Mouse (Mus musculus) frontal cortex, postnatal 25 days (tissue): Measurements from ENCODE around the gene Ptrhd1.
A peak's percentile ranks its signal among the peaks of the same experiment; 100 is the strongest.
"Not testable (repeated sequence)": the region's sequence is repeated elsewhere in the genome, so short reads cannot be mapped to it uniquely, and the experiment has no call there.

Source experiments
- DNase-seq, 2 experiments: peaks; one replicate each; pipeline ENCODE4 v3.0.0; 2022; ENCODE audit warnings: low spot score in 2 of 2

The Ptrhd1 gene

DNA sequence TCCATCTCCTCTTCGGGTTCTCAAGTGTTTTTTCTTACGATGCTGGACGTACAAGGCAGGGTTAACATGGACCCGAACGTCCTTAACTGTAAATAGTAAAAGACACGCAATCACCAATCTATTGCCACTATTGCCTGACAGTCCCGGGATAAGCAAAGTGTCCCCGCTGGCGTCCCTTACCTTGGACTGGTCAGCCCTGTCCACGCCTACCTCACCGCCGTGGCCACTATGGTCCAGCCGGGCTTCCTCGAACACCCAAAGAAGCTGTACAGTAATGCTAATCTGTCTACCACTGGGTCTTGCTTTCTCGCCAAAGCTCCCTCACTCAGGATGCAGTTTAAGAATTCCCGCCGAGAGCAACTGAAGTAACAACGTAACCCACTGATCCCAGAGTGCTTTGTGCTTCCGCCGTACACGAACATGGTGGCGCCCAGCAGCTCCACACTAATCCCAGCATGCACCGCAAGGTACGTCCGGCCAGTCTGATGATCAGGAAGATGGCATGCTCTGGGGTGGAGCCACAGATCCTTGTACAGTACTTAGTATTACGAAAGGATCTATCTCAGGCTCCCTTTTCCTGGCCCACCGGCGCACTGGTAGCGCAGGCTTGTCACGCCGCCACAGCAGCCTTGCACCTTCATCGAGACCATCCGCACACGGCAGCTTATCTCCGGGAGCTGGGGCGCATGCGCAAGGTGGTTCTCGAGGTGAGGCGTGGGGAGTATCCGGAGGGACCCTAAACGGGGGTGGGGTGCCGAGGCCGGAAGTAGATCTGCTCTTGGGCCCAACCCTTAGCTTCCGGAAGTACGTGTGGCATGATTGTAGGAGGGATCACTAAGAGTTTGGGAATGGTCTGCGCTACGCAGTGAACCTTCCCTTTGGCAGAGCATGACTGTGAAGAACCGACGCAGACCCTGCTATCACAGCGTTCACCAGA lies at the start of gene Ptrhd1, which contains the start of gene Cenpo:
Gene Ptrhd1 (plus strand): TSS at position 456 of the 937 bp plus-strand sequence.
Gene Cenpo (minus strand): TSS at position 723 of the 937 bp plus-strand sequence.
- DNase-seq = peak; percentile 94 to 96

DNA sequence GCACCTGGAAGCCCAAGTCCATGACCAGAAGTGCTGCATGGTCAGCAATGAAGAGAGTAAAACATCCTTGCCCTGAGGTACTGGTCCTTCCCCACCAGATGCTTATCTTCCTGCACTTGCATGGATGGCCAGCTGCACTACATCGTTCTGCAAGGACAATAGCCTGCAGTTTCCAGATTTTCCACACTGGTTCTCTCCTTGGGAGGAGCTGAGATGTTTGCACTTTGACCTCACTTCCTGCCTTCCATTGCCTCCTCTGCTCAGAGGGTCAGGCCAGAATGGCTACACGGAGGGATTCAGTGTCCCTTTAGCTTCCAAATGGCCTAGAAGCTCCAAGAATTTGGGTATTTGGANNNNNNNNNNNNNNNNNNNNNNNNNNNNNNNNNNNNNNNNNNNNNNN lies 49.2 kb upstream of the Ptrhd1 start:
- DNase-seq = no peak

DNA sequence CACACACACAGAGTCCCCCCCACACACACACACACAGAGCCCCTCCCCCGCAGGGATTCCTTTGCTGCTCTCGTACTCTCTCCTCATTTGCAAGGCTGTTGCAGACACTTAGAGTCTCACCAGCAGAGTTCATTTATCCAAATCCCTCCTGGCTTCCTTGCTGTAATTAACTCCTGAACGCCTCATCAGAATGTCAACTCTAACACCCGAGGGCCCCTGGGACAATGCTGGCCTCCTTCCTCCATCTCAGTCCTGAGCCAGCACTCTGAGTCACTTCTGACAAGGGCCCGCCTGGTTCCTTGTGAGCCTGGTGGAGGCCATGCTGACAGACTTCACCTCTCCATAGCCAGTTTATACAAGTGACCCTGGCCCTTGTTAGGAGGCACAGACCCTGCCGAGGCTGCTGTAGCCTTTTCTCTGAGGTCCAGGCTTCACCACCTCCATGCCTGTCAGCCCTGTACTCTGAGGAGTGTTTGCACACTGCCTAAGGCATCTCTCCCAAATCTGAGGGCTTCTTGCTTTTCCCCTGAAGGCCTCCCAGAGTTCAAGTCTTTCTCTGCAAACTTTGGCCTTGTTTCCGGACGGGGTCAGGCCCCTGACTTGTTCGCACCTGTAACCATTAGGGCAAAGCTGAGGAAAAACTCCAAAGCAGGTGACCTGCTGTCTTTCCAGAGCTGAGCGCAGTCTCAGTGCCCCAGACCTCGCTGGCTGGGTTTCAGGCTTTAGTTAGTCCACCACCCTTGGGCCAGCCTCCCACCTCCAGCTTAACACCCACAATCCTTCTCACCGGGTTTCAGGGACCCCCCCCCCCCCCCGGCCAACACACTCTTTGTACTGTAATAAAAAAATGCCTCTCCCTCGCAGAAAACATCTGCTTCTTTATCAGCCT lies 45.4 kb upstream of the Ptrhd1 start:
- no peak for DNase-seq

DNA sequence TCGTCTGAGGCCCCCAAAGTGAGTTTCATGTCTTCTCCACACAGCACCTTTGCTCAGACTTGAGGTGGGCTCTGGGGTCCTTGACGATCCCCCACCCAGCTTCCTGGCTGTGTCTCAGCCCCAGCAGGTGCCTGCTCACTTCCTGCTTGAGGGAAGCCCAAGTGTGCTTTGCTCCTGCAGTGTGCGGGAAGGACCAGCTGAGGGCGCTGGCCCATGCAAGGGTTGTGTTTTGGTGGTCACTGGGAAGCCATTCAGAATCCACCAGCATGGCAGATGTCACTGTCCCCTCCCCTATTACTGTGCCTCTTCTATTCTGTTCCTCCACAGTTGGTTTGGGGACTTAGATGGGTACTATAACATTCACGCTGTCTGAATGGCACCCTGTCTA lies 44.8 kb upstream of the Ptrhd1 start:
- DNase-seq = no peak

DNA sequence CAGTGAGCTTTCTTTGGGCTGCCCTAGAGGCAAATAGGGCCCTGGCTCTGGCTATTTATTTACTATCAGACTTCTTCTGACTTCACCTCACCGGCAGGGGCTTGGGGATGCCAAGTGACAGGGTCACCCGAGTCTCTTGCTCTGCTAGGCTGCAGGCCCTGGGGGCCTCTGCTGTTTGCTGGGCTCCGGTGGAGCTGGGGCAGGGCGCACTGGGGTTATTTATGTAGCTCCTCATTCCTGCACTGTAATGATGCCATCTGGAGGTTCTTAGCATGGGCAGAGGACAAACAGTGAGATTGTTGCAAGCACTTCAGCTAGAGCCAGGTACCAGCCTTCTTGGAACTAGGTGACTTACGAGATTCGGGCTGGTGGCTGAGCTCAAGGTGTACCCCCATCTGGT lies 41.3 kb upstream of the Ptrhd1 start:
- no peak for DNase-seq

DNA sequence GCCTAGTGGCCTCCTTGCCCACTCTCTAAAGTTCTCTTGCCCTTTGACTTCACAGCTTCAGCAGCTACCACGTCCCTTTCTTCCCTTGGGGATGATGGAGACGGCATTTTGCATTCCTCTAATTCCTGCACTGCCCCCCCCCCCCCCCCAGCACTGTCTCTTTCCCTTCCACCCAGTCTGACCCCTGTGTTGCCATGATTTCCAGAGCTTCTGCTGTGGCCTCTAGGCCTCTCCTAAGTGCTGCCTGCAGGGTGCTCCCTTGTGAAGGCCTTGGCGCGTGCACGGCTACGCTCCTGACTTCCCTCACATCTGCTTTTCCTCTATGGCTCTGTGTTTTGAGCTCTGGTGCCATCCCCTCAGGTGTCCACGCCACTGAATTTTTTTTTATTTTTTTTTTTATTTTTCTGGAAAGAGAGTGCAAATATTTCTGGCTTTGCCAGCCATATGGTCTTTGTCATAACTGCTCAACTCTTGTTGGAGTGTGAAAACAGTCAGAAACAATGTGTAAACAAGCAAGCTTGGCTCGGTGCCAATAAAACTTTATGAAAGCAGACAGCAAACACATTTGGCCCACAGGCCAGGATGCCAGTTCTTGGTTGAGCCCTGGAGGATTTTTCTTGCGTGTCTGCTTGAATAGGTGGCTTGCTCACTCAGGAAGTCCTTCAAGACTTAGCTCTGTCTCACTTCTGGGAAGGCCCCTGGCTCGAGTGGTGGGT lies 40.6 kb upstream of the Ptrhd1 start:
- no peak for DNase-seq

DNA sequence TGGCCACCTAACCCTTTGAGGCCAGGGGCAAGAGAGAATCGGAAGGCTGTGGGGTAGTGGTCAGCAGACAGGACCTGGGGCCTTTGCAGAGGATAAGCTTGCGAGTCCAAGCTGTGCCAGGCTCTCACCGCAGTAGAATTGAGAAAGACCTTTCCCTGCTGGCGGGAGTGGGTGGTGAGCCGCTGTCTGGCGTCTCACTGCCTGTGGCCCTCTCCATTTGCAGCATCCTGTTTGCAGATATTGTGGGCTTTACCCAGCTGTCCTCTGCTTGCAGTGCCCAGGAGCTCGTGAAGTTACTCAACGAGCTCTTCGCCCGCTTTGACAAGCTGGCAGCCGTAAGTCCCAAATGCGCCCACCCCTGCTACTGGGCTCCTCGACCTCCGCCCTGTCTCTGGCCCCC lies 39.2 kb upstream of the Ptrhd1 start:
- DNase-seq = no peak

DNA sequence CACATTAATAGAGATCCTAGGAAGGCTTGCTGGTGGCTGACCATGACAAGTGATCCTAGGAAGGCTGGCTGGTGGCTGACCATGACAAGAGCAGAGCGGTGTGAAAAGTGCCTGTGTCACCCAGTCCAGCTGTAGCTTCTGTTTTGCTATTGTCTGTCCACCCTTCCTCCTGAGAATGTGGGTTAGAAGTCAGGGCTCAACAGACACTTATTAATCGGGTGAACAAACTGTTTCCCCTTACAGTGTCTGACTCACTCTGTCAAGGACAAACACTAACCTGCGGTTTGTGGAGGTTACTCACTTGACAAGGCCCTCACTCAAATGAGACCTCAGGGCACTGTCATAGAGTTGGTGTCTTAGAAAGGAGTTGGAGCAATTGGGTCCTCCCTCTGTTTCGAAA lies 35.1 kb upstream of the Ptrhd1 start:
- no peak for DNase-seq

DNA sequence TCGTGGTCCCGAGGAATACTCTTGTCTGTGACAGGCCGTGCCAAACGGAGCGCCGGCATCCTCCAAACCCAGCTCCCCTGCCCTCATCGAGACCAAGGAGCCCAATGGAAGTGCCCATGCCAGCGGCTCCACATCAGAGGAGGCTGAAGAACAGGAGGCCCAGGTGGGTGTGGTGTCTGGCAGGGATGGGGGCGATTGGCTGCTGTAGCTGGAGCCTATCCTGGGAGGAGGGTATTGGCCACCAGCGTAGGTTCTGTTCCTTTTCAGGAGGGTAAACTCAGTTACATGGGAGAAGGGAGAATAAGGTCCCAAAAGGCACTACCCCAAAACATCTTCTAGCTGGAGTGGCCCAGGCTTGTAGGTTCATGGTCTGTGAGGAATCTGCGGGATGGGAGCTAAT lies 34.6 kb upstream of the Ptrhd1 start:
- no peak for DNase-seq

DNA sequence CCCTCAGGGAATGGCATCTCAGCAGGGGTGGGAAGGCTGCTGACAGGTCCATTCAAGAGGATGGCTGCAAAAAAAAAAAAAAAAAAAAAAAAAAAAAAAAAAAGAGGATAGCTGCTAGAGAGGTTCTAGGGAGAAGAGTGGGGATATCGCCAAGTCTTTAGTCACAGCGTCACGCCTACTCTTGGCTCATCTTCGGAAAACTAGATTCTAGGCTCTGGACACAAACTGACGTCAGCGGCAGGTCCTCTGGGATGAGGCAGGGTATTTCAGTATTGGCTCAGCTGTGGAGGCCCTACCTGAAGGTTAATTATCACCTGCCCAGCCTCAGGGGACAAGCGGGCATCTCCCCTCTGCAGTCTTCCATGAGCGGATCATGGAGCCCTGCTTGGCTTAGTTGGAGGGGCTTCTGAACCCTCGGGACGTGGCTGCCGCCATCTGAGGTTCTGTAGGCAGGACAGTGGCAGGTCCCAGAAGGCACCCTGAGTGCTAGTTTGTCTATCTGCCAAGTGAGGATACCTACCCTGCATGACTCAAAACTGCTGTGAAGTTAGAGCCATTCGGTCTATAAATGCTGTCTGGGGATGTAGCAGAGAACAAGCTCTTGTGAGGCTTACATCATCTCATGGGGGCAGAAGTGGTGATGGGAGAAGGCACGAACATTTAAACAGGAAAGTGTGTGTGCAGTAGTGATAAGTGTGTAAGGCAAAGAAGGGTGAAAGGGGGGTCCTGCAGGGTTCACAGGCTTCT lies 32.2 kb upstream of the Ptrhd1 start:
- peak in 1 of 2 experiments; percentile 11 for DNase-seq

DNA sequence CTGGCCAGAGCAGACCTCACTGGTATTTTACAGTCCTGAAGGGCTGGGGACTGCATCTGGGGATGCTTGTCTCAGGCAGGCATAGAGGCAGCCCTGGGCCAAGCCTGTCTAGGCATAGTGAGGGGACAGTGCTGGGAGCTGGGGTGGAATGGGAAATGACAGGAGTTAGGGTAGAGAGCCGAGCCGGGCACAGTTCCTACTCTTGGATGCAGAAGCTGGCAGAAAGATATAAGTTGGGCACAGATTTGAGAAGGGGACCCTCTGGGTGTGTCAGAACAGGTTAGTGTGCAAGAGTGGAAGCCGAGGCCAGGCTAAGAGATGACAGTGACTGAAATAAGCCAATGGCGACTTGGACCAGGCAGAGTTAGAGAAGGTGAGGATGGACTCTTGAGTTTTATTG lies 31.6 kb upstream of the Ptrhd1 start:
- DNase-seq = peak in 1 of 2 experiments; percentile 2

DNA sequence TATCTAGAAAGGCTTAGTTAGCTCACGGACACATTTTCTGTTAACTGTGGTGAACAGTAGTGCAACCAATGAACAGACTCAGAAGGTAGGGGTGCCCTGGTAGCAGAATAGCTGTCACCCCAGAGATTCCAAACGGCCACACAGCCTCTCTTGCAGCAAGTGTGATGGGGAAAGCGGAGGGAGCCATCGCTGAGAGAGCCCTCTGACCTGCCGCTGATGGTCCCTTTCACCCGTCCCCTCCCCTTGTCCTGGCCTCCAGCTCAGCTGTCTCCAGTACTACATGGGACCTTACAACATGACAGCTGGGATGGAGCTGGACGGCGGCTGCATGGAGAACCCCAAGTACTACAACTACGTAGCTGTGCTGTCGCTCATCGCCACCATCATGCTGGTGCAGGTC lies 27.7 kb upstream of the Ptrhd1 start:
- peak in 1 of 2 experiments; percentile 3 for DNase-seq

DNA sequence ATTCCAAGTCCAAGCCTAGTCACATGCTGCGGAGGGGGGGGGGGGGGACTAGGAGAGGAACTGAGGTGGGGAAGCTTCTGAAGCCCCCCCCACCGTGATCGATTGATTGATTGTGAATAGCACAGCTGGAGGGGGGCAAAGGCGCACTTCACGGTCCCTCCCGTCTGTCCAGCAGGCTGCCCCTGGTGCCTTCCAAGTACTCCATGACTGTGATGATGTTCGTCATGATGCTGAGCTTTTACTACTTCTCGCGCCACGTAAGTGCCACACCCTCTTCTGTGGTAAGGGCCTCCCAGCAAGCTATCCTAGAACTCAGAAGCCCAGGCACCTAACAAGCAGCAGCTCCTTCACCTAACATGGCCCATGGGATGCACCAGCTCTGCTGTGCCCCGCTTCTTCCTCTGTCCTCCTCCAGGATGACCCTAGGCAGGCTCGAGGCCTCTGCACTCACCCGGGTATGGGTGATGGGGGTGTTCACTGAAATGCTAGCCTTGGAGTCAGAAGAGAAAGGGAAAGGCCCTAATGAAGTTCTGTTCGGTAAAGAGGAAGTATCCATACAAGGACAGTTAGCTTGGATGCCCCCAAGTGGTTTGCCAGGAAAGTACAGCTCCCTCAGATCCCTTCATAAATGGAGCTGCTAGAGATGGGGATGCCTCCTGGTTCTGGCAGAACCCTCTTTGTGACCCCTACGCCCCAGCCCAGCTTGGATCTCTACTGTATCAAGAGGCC lies 25.3 kb upstream of the Ptrhd1 start:
- DNase-seq = peak; percentile 53 to 61

DNA sequence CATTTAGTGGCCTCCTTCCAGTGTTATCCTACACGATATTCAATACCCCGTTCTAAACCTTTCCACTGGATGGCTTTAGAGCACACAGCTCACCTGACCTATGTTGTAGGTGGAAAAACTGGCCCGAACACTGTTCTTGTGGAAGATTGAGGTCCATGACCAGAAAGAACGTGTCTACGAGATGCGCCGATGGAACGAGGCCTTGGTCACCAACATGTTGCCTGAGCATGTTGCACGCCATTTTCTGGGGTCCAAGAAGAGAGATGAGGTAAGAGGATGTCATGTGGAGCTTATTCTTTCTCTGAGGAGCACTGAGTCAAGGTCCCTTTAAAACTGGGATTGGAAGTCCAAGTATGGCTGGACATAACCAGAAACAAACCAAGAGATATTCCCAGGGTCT lies 24.6 kb upstream of the Ptrhd1 start:
- DNase-seq = no peak

DNA sequence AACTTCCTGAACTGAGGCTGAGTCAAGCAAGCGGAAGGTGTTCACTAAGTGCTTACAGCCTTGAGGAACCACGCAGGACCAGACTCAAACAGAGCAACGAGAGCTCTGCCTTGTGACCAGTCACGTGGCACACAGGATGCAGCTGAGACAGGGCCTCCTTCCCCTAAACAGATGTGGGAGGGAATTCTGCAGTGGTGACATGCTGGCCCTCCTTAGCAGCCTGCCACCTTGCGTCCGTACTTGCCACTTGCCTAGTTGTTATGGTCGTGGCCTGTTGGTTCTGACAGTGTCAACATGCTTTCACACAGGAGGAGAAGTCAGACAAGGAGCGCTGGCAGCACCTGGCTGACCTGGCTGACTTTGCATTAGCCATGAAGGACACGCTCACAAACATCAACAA lies 22.7 kb upstream of the Ptrhd1 start:
- peak in 1 of 2 experiments; percentile 5 for DNase-seq

DNA sequence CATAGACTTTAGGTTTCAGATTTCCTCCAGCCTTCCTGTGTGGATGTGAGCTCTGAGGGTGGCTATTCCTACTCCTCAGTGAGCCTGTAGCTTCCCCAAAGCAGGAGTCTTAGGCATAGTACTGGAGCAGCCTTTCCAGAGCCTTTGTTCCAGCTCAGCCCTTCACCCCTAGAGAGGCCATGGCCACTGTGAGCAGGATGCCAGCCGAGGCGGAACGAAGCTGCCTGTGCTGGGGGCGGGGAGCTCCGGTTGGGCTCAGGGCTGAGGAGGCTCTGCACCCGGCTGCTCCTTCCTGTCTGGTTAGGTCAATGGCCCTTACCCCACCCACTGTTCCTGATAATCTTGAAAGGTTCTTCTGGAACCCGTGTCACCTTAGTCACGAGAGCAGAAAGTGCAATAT lies 20.9 kb upstream of the Ptrhd1 start:
- DNase-seq = no peak

DNA sequence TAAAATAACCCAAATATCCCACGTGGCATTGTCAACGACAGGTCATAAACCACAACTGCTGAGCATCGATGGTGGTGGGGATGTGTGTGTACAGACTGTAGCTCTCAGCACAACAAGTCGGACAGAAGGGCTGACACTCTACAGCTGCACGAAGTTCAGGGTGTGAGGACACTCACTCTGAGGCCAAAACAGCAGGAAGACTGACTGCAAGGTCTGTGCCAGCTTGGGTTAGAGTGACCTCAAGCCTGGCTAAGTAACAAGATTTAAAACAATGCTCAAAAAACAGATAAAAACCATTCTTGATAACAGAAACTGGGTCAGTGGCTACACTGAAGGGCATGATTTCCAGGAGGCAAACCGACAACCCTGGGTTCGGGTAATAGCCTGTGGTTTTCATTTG lies 3.7 kb upstream of the Ptrhd1 start:
- no peak for DNase-seq

DNA sequence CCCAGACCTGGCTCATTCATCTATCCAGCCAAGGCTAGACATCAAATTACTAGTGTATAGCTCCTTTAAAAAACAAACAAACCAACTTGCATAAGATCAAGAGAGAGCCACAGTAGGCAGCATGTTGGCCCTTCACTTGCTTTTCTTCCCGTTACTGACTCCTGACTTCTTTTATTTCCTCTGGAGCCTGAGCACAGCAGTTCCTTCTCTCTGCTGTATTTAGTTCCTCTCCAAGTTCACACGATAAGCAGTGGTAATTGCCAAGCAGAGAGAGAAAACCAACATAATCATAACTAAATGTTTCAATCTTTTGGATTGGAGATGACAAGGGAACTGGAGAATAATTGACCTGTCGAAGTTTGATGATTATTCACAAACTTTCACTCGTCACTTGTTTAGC lies 1.1 kb upstream of the Ptrhd1 start:
- DNase-seq = no peak

DNA sequence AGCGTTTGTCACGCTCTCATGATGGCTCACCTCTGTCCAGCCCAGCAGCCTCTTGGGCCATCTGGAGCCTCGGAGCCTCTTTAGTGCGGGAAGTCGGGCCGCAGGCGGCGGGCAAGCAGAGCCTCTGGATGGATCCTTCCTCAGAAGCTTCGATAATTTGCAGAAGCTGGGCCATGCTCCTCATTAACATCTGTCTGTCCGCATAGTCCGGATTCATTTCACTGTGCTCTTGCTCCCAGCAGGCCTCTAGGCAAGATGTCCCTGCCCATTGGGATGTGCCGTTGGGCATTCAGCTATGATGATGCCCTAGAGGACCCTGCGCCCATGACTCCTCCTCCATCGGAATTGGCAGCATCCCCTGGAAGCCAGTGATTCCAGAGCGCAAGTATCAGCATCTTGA lies 3.7 kb downstream of the Ptrhd1 start:
- no peak for DNase-seq

DNA sequence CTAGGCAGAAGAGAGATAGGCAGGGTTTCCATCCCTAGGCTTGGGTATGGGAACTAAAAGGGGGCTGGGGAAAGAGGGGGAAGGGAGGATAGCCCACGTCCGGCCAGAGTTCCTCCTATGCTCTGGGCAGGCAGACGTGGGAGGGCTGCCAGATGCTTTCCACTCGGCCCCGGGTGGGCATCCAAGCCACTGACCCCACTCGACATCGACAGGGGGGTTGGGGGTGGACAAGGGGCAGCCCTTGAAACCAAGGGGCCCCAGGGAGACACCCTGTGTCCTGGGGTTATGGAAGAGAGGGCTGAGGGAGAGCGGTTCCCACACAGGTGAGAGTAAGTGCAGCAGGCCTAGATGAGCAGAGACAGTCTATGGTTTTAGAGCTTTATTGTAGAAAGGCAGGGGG lies 6.5 kb downstream of the Ptrhd1 start:
- not testable (repeated sequence) for DNase-seq

DNA sequence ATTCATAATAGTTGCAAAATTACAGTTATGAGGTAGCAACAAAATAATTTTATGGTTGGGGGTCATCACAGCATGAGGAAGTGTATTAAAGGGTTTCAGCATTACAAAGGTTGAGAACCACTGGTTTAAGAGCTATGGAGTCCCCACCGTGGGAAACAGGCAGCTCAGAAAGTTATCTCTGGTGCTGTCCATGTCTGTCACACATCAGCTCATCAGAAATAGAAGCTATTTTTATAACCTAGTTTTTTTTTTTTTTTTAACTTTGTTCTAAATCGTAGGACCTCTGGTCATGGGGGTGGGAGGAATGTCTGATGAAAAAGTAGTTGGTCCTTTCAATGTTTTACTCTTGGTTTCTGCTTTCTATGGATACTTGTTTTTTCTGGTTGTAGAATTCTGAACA lies 10.0 kb downstream of the Ptrhd1 start:
- DNase-seq = no peak
